Mouse (Mus musculus) frontal cortex, adult (tissue): Measurements from ENCODE around the gene Cfap73.
A peak's percentile ranks its signal among the peaks of the same experiment; 100 is the strongest.

Source experiments
- ATAC-seq: cut with Nextera tagmentation; 2 replicates; pipeline ENCODE4 v1.9.2; 2017; ENCODE audit warnings: mild to moderate bottlenecking, moderate library complexity, mixed read lengths; ENCODE audit not compliant: low TSS enrichment

The Cfap73 gene

DNA sequence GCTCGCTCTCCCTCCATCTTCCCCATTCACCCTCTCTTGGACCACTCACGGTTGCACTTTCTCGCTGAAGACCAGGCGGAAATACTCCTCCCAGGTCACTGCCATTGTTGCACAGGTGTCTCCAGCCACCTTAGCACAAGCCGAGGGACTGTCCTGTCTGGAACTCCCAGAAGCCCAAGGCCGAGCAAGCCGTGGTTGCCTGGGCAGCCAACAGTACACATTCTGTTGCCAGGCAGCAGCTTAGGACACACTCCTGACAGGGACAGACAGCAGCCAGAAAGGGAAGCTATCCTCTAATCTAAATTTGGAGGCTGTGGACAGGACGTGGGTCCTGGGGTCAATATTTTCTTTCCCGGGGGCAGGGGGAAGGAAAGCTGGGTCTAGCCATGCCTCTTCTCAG lies at the start of gene Cfap73:
Gene Cfap73, minus strand, starts transcription at position 105 of the 400 bp plus-strand sequence.
- ATAC-seq: no peak

DNA sequence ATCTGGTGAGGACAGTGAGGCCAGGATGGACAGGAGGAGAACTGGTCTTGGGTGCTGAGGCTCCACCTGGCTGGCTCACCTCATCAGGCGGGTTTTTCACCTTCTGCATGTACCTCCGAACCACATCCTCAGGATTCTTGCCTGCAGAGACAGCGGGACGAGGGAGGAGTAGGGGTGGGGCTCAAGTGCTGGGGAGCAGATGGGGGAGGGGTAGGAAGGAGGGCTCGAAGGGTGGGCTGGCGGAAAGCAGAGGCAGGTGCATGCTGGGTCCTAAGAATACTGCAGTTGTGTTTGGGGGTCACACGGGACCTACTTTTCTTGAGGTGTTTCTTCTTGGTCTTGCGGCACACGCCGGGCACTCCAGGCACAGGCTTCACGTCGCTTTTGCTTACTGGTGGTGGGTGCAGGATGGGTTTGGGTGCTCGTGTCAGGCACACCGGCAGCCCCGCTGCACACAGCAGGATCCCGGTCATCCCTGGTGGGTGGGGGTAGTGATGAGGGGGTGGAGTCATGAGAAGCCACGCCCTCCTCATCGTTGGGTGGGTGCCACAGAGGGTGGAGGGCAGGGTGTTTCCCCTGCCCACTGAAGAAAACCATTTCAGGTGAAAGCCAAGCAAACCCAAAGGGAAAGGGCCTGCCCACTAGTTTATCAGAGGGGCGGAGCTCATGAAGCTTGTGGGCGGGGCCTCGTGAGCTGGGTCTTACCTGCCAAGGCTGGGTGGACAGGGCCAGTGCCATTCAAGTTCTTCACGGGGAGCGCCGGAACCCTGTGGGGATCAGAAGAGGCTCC lies 49.1 kb upstream of the Cfap73 start:
- no peak for ATAC-seq

DNA sequence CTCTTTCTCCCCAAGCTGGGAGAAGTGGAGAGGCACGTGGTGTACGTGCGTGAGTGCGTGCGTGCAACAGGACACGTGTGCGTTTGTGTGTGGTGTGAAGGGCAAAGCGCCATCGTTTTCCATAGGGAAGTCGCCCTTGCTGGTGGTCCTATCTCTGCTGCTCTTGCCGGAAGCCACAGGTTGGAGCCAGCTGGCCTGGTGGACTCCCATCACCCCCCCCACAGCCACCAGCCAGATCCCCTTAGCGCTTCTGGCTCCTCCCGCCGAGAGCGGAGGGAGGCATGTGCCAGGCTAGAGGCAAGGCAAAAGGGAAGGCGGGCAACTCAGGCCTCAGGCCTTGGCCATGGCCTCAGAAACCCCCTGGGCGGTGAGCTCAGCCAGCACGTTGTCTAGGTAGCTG lies 46.9 kb upstream of the Cfap73 start:
- no peak for ATAC-seq

DNA sequence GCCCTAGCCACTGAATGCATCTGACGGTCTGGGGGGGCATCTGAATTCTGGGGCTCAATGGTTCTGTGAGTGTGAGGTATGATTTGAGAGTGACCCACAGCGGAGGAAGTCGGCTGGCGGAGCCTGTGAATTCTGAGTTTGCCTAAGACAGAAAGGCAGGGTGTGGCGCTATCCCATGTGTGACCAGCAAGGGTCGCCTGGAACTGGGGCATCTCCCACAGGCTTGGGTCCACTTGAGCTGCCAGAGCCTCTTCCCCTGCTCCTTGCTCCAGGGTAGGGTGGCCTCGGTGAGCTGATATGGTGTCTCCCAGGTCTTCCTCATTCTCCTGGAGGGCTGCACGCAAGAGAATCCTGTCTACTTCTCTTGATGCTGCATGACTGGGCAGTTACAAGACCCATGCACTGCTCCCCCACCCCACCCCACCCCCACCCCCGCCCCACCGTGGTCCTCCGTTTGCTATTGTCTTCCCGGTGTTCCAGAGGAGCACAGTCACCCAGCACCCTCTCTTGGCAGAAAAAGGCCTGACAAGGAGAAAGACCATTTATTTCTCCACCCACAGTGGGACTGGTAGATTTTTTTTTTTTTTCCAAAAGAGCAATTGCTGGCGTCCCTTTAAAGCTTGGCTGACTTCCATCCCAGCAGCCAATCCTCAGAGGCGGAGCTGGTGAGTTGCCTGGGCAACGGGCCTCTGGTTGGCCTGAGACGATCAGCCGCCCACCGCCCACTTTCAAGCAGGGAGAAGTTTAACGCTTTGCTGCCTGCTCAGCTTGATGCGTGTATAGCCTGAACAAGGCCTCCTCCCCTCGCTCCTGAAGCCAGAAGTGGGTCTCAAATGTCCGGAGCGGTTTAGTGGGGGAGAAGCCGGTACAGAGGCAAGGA lies 45.9 kb upstream of the Cfap73 start:
- peak; percentile 81 for ATAC-seq

DNA sequence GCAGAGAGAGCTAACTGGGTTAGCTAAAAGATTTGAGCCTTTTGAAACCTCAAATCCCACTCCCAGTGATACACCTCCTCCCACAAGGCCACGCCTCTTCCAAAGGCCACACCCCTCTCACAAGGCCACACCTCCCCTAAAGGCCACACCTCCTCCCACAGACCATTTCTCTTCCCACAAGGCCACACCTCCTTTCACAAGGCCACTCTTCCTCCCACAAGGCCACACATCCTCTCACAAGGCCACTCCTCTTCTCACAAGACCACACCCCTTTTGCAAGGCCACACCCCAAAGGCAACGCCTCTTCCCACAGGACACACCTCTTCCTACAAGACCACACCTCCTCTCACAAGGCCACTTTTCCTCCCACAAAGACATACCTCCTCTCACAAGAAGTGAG lies 43.5 kb upstream of the Cfap73 start:
- ATAC-seq: no peak

DNA sequence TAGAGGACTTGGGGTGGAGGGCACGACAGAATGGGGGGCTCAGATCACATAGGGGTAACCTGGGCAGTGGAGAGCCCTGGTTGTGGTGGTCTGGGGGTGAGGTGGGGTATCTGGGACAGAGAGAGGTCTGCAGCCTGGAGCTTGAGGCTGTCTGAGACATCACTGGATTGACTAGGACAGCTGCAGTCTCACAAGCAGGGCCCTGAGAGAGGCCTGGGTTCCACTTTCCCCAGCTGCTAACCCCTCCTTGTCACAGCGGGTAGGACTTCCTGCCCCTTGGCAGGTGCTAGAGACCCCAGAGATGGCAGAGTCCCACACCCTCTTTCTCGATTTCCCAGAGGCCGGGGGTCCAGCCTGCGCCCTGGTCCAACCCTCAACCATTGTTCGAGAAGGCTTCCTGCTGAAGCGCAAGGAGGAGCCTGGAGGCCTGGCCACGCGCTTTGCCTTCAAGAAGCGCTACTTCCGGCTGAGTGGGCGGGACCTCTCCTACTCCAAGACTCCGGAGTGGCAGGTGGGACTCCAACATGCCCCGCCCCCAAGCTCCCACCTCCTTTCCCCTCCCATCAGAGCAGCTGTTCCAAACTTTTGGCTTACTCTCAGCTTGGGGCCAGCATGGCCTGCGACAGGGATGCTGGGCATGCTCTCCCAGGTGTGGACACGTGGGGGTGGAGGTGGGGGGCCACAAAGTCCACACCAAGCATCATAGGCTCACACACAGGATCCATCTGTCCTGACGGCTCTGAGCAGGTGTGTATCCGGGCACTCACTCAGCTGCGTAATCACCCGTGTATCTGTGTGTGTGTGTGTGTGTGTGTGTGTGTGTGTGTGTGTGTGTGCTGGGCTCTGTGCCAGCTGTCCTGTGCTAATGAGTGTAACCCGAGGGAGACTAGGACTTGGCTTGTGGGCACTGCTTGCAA lies 40.5 kb upstream of the Cfap73 start:
- ATAC-seq: no peak

DNA sequence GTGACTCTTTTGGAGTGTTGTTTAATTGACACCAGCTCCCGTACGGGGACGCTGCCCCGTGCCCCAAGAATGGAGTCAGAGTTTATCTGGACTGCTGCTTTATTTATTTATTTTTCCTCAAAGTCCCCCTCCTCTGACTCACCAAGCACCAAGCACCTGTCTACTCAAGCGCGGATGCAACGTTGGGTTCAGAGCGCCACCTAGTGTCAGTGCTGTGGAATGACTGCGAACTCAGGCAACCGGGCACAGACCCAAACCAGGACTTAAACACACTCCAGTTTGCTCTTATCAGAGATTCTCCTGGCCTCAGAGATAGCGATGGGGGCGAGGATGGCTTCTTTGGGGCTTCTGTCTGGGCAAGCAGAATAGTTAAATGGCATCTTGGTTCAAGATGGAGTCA lies 39.6 kb upstream of the Cfap73 start:
- peak; percentile 32; the same call in 1 of the 2 replicates for ATAC-seq

DNA sequence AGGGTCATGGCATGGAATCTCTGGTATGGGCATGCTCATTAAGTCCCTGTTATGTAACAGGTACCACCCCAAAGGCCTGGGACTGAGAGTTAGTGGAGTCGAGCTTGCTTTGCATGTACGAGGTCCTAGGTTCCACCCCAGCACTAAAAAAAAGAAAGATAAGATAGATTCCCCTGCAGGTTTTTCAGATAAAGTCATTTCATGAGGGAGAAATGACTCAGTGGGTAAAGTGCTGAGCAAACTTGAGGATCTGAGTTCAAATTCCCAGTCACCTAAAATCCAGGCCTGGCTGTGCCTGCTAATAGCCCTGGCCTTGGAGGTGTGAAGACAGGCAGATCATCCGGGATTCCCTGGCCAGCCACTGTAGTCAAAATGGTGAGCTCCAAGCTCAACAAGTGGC lies 37.8 kb upstream of the Cfap73 start:
- ATAC-seq: no peak

DNA sequence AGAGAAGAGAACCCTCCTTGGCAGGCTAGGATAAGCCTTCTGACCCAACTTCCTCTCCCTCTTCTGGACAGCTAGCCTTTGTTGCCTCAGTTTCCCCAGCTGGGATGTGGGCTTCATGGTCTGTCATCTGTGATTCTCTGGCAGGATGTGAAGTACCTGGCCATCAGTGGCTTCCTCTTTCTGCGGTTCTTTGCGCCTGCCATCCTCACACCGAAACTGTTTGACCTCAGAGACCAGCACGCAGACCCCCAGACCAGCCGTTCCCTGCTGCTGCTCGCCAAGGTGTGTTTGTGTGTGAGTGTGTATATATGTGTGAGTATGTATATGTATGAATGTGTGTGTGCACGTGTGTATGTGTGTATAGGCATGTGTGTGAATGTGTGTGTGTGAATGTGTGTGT lies 36.1 kb upstream of the Cfap73 start:
- ATAC-seq: no peak

DNA sequence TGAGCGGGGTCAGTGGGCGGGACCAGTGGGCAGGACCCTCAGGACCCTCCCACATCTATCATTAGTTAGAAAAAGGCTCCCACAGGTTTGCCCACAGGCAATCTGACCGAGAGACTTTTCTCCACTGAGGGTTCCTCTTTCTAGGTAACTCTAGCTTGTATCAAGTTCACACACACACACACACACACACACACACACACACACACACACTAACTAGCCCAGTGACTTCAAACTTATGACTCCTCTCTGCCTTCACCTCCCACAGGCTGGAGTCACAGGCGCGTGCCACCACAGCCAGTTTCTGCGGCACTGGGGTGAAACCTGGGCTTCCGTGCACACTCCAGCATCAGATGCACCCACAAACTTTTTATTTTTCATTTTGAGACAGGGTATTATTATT lies 34.7 kb upstream of the Cfap73 start:
- no peak for ATAC-seq

DNA sequence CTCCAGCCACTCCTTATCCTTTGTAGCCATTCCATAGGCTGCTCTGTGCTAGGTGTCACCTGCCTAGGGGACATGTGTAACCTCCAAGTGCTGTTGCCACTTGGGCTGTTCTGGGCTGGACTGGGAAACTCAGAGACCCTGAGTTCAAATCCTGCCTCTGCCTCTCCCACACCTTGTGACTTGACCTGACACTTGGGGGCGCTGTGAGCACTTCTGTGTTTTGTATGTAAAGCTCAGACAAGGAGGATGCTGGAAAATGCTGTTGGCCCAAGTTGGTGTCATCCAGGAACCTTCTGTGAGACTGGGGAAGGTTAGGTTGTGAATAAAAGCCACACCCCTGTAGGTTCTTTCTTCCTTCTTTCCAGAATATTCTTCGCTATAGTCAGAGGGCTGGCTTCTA lies 30.9 kb upstream of the Cfap73 start:
- no peak for ATAC-seq

DNA sequence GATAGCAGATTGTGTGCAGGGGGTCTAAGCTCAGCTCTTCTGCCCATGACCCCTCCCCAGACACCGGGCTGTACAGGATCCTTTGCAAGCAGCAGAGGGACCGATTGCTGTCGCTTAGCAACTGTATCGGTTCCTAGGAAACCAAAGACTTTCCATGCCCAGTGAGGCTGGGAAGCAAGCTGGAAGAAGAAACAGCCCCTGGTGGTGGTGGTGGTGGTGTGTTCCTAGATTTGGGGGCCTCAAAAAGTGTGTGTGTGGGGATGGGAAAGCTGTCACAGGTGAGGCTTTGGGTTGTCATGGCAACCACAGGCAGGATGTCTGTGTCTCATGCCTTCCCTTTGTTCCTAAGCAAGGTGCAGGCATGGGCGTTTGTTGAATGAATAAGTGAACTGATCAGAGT lies 26.8 kb upstream of the Cfap73 start:
- ATAC-seq: 0 out of 2 replicates have a peak, but pooled peaks have one; percentile 31

DNA sequence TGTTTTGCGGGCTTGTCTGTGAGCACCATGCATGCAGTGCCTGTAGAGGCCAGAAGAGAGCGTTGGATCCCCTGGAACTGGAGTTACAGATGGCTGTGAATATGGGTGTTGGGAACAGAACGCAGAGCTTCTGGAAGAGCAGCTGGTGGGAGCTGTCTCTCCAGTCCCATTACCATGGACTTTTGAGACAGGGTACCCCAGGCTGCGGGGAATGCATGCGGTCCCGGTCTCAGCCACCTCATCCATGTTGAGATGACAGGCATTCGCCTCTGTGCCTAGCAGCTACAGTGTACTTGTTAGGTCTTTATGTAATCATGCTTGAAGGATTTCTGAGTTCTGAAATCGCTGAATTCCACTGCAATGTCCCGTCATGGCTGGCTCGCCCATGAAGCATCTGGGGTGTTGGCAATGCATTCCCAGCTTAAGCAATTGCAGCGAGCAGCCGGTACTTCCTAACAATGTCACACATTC lies 22.3 kb upstream of the Cfap73 start:
- ATAC-seq: peak; percentile 67

DNA sequence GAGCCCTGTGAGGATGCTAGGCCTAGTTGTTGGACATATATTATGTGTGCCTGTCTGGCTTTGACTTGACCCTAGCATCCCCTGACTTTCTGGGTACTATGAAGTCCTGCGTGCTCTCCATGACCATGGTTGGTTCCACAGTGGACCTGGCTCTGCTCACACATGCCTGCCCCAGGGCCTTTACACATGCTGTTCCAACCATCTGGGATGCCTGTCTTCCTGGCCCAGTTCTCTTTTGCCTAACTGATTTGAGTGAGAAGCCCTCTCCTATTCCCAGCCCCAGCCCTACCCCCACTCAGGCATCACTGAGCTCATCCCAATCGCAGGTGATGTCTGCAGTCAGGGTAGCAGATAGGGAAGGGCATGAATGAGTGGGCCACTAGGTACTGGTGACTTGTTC lies 19.8 kb upstream of the Cfap73 start:
- ATAC-seq: no peak

DNA sequence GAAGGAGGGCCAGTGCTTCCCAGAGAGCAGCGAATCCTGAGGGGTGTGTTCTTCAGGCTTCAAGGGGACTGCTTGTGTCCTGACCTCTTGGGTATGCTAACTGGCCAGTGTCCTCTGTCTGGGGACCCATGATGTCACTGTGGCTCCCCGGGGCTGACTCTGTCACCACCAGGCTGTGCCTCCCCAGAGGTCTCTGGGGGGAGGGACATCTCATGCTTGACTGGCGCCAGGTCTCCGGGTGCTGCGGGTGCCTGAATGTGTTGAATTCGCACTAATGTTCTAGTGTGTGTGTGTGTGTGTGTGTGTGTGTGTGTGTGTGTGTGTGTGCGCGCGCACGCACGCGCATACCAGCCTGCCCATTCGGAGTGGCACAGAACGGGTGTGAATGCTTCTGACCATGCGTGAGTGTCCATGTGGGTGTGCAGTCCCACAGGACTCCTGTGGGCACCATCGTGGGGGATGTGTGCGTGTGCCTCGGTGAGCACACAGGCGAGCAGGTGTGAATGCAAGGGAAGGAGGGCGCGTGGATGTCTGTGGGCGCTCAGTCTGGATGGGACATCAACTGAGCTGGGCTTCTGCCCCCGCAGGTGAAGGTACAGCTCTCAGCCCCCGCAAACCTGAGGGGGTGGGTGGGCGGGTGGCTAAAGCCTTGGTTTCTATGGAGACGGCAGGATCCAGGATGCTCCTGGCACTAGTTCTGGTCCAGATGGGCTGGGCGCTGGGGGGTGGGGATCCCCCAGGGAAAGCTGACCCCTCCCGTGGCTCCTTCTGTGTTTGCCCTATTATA lies 19.1 kb upstream of the Cfap73 start:
- 0 out of 2 replicates have a peak, but pooled peaks have one; percentile 14 for ATAC-seq

DNA sequence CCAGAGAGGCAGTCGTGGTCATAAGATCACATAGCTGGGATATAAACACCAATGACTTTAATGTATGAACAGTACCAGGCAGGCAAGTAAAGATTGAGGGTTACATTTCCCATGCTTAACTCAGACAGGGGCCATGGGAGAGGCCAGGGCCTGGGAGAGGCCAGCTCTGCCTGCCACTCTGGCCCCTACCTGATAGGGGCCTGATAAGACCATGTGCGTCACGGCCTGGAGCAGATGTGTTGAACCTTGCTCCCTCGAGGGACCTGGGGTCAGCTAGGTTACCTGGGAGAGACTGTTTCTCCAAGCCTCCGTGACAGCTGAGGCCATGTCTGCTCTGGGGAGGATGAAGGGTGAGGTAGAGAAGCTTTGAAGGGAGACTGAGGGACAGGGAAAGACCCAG lies 17.2 kb upstream of the Cfap73 start:
- no peak for ATAC-seq

DNA sequence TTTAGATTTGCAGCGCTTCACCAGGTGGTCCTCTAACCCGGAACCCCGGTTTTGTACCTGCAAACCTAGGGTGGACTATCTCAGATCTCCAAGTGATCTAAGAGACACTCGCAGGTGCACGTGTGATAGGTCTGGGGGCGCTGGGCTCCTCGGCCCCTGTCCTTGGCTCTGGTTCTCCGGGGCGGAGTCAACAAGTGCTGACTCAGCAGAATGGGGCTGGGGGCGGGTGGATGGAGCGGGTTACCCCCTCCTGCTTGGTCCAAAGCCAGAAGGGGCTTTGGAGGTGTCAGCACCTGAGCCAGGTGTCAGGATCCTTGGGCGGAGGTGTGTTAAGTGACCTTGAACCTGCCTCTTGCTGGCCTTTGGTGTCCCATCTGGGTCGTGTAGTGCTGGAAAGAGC lies 15.9 kb upstream of the Cfap73 start:
- no peak for ATAC-seq

DNA sequence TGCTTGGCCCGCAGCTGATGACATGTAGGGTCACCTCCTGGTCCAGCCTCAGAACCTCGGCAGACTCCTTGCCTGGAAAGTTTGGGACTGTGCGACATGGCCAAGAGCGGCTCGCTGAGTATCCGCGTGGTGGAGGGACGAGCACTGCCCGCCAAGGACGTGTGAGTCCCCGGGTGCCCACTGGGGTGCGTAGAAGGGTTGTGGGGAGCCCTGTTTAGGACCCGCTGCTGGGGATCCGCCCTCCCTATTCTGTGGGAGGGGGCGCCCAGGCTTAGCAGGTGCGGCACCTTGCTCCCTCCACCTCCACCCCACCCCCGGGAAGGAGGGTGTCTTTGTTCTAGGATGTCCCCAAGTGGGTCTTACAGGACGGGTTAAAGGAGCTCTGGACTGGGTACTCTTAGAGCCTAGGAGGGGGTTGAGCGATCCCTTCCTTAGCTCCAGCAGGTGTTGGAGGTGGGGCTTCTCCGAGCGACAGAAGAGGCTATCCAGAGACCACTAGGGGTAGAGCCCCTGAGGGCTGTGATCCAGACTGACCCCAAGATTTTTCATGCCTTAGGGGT lies 15.4 kb upstream of the Cfap73 start:
- peak; percentile 22; the same call in 1 of the 2 replicates for ATAC-seq

DNA sequence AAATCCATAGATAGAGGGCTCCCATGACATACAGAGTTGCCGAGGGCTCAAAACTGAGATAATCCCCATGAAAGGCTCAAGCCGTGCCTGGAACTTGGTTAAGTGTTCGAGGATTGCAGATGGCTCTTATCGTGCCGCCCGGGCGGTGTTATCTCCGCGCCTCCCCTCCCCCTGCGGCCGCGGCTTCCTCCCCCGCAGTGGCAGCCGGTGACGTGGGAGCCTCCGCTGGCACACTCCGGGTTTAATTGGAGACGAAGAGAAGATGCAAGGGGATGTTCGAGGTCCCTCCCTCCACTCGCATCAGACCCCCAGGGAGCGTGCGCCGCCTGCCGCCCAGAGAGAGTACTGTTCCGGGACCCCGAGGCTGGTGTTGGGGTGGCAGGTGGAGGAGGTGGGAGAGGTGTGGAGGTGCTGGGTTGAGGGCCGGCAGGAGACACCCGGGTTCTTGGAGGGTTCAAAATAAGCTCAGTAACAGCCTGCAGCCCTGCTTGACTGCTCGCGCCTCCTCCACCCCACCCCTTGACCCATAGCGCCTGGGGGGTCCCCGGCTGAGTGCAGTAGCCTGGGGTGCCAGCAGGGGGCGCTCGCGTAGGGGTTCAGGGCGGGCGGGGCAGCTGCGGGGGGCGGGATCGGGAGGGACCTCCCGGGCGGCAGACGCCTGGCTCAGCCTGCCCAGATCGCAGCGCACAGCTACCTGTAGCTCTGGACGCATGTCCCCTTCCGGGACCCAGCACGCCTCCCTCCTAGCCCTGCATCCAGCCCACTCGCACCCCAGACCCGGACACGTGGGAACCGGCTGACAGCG lies 14.7 kb upstream of the Cfap73 start, which contains the start of gene Rasal1:
Gene Rasal1, plus strand, starts transcription at position 244 of the 805 bp plus-strand sequence.
- ATAC-seq: peak; percentile 62
